Mouse (Mus musculus): ENCODE data around the gene Shcbp1l.

DNA sequence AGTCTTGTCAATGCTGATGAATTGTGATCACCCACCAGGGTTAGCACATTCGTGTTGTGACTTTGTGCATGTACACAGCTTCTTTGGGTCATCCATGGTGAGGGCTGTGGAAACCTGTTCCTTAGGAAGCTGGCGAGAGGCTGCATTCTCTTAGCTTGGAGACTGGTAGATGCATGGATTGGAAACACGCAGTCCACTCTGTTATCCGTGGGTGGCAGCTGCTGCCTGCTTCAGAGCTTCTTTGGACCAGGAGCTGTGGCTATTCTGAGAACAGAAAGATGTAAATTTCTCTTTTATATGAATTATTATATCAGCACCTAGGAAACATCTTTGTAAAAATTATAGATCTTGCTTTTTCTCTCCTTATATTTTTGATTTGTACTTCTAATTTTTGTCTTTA lies 15.8 kb downstream of the Shcbp1l start:
- TF ChIP-seq CTCF (IDR thresholded peaks at IDR 0.05; ENCODE audit: control insufficient read depth, insufficient read depth, low read length): no peak
- TF ChIP-seq POLR2A (IDR thresholded peaks at IDR 0.05; ENCODE audit: borderline replicate concordance, control insufficient read depth, low read depth, low read length): no peak
